Mouse (Mus musculus) embryonic facial prominence, embryonic 14.5 days (tissue): ENCODE results near the gene Kcnip1. TPM values are rescaled to one million over a fixed set of nuclear protein-coding genes. Genes with fewer than 3 reads are reported as not detected.
A peak's percentile ranks its signal among the peaks of the same experiment; 100 is the strongest.

ENCODE experiments used
- ATAC-seq: fragments of 200-750 bp; cut with Nextera tagmentation; 2 replicates; pipeline ENCODE4 v1.8.0; 2017; ENCODE audit warnings: low read depth, moderate number of reproducible peaks, moderate TSS enrichment
- DNase-seq: peaks from one replicate; pipeline ENCODE4 v3.0.0-alpha.2; 2015; ENCODE audit warnings: low spot score
- H3K27ac ChIP-seq: fragments of 300-500 bp; sonication (generic); replicated peaks from 2 replicates; pipeline ENCODE4 v1.5.1; 2014; ENCODE audit warnings: low read depth, mild to moderate bottlenecking, low read length, moderate library complexity
- H3K27me3 ChIP-seq: fragments of 300-500 bp; sonication (generic); replicated peaks from 2 replicates; pipeline ENCODE4 v1.6.1; 2014; ENCODE audit warnings: low read length; ENCODE audit not compliant: control insufficient read depth, insufficient read depth
- H3K36me3 ChIP-seq: fragments of 300-500 bp; sonication (generic); 2 replicates; pipeline ENCODE4 v1.6.1; 2014; ENCODE audit warnings: low read length, mixed read lengths; ENCODE audit not compliant: control insufficient read depth, insufficient read depth
- H3K4me1 ChIP-seq: fragments of 300-500 bp; sonication (generic); 2 replicates; pipeline ENCODE4 v1.6.1; 2014; ENCODE audit warnings: antibody characterized with exemption, low read length; ENCODE audit not compliant: control insufficient read depth, insufficient read depth
- H3K4me2 ChIP-seq: fragments of 300-500 bp; sonication (generic); 2 replicates; pipeline ENCODE4 v1.6.1; 2014; ENCODE audit warnings: low read depth, mild to moderate bottlenecking, low read length, moderate library complexity, mixed read lengths
- H3K4me3 ChIP-seq: fragments of 300-500 bp; sonication (generic); 2 replicates; pipeline ENCODE4 v1.5.1; 2014; ENCODE audit warnings: low read depth, mild to moderate bottlenecking, low read length
- H3K9ac ChIP-seq: fragments of 300-500 bp; sonication (generic); 2 replicates; pipeline ENCODE4 v1.6.1; 2014; ENCODE audit warnings: low read depth, mild to moderate bottlenecking, low read length, moderate library complexity, mixed read lengths
- H3K9me3 ChIP-seq: fragments of 300-500 bp; sonication (generic); 2 replicates; pipeline ENCODE4 v1.6.1; 2016; ENCODE audit warnings: low read length; ENCODE audit not compliant: control insufficient read depth
- WGBS: fragments of 180-500 bp; shearing (Covaris S2); extraction: QIAGEN DNeasy Blood & Tissue Kit; methylation state at CpG from one replicate; pipeline ENCODE4 v1.1.7; 2014; 5-methylcytosine and 5-hydroxymethylcytosine counted together
- polyA plus RNA-seq: library from polyadenylated mRNA; unstranded; fragments of >200 nt; fragmentation: Nextera tagmentation; extraction: Ambion mirVana; gene quantifications from 2 replicates; pipeline ENCODE4 v1.2.1, GENCODE M21; 2014

The Kcnip1 gene
- polyA plus RNA-seq, 1 experiment from 2014 or later: 5.0 TPM

GRCm38 (mm10) chr11:33680151-33680550 is 312.8 kb downstream of the Kcnip1 start:
- Histone ChIP-seq H3K27ac (no peak overlapping the region), H3K36me3 (no peaks in the 10 kb centered on the region), H3K4me3 (no peak overlapping the region), H3K4me2 (0 out of 2 replicates have a peak overlapping the region, but pooled peaks have one; percentile 7), H3K9ac (no peak overlapping the region), H3K27me3 (peaks cover 13% of the 10 kb centered on the region), H3K9me3 (no peaks in the 10 kb centered on the region), H3K4me1 (no peaks in the 10 kb centered on the region)
- ATAC-seq (no peak), DNase-seq (peak; percentile 70)
- WGBS: 4% methylated on average over 15 of the region's 15 CpGs

DNA sequence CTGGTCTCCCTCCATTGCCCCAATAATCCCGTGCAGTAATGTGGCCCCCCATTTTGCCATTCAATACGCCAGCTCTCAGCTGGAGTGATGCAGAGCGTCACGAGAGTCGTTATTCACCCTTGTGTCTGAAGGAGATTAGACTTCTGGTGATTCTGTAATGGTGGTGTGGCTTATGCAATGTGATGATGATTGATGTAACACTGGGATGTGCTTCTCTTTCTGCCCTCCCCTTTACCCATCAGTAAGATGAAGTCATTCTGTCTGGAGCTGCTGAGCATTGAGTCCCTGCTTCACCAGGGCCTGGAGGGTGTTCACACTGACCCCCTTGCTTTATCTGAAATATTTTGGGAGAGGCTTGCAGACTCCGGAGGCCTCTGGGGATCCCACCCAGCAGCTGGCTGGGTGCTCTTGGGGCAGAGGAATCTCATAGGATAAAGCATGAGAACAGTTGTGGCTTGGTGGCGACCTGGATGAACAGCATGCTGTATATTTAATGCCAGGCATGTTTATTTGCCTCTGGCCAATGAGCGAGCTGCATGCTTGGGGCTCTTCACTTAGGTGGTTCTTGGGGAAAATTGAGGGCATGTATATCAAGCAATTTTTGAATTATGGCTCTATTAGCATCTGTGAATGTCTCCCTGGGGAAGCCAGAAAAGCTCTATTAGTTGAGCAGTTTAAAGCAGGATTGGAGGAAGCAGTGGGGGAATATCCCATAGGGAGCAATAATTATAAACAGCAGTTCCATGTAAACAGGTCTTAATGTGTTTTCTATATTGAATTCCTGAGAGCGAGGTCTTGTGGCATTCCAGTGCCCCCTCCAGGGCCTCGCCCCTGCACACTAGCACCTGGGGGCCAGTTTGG is 322.6 kb downstream of the Kcnip1 start:
- Histone ChIP-seq H3K4me1 (no peaks in the 10 kb centered on the region), H3K36me3 (no peaks in the 10 kb centered on the region), H3K27ac (no peak overlapping the region), H3K4me3 (no peak overlapping the region), H3K27me3 (no peaks in the 10 kb centered on the region), H3K9me3 (no peaks in the 10 kb centered on the region), H3K9ac (no peak overlapping the region), H3K4me2 (no peak overlapping the region)
- 65% methylated on average over 10 of the region's 10 CpGs for WGBS
- DNase-seq (no peak), ATAC-seq (no peak)

DNA sequence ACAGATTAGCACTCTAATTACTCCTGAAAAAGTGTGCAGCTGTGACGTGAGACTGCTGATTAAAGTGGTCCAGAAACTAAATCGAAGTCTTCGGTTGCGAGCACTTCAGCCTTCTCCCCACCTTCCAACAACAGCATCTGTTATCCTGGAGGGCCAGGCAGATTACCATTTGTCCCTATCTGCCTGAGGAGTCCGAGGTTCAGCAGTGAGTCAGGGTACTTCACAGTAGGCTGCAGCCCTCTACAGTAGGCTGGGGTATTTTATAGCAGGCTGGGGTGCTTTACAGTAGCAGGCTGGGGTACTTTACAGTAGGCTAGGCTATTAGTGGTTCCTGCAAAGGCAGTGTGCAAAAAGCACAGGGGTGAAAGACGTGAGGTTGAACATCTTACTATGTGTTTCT is 324.6 kb downstream of the Kcnip1 start:
- H3K9ac ChIP-seq: no peak overlapping the region; the same call in 1 of the 2 replicates
- H3K36me3 ChIP-seq: no peaks in the 10 kb centered on the region
- no peak overlapping the region for H3K27ac ChIP-seq
- no peak for ATAC-seq
- H3K4me1 ChIP-seq: no peaks in the 10 kb centered on the region
- H3K27me3 ChIP-seq: no peaks in the 10 kb centered on the region
- no peak overlapping the region for H3K4me2 ChIP-seq
- no peak for DNase-seq
- WGBS: 63% methylated on average over 6 of the region's 6 CpGs
- no peaks in the 10 kb centered on the region for H3K9me3 ChIP-seq
- H3K4me3 ChIP-seq: no peak overlapping the region

DNA sequence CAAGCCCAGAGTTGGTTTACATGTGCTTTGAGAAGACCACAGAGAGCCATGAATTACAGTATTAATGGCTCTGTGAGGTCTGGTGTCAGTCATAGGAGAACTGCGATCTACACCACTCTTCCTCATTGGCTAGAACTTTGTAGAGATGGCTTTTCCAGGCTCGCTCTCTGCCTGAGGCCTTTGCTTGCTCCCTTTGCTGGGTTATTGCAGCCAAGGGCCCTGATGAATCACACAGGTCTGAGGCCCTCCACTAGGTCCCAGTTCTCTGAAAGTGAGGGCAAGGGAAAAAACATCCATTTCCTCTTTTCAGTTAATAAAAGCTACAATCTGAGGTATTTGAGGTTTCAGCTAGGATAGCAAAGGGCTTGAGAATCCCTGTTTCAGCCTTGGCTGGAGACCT is 329.4 kb downstream of the Kcnip1 start:
- WGBS: 75% methylated on average over 2 of the region's 2 CpGs
- ATAC-seq (no peak), DNase-seq (no peak)
- Histone ChIP-seq H3K36me3 (no peaks in the 10 kb centered on the region), H3K4me3 (no peak overlapping the region), H3K27ac (no peak overlapping the region), H3K9me3 (no peaks in the 10 kb centered on the region), H3K4me2 (no peak overlapping the region), H3K27me3 (no peaks in the 10 kb centered on the region), H3K4me1 (no peaks in the 10 kb centered on the region), H3K9ac (no peak overlapping the region)

DNA sequence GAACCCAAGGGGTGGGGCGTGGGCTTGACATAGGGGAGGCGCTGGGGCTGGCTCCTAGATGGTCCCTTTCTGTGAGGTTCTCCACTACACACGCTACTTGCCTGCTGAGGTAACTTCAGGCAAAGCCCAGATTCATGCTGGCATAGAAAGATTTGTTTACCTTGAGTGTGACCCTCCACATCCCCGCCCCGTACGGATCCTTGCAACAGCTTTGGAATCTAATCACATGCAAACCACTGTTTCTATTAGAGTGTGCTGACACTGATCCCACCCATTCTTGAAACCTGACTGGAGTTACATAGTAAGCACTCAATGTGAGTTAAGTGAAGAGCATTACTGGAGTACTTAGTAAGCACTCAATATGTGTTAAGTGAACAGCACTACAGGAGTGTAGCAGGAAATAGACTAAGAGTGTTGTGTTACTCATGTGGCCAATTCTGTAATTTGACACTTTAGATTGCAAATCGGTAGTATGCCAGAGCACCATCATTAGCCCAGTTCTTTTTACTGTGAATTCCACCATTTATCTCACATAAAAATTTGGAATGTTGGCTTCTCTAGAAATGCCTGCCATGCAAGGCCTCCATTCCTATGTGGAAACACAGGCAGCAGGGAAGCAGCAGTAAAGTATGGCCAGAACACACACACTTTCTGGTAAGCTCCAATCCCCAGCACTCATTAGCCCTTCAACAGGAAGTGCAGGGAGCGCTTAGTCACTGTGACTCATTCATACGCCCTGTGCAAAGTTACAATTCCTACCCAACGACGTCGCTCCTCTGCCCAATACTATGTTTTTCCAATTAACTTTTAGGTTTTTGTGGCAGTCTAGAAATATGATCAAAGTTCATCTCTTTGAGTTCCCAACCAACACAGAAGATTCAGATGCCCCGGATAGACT is 332.7 kb downstream of the Kcnip1 start:
- H3K36me3 ChIP-seq: no peaks in the 10 kb centered on the region
- H3K4me2 ChIP-seq: no peak overlapping the region
- 63% methylated on average over 13 of the region's 13 CpGs for WGBS
- H3K9ac ChIP-seq: no peak overlapping the region
- no peaks in the 10 kb centered on the region for H3K4me1 ChIP-seq
- DNase-seq: no peak
- H3K27me3 ChIP-seq: no peaks in the 10 kb centered on the region
- no peak overlapping the region for H3K27ac ChIP-seq
- H3K4me3 ChIP-seq: no peak overlapping the region
- no peaks in the 10 kb centered on the region for H3K9me3 ChIP-seq
- no peak for ATAC-seq

DNA sequence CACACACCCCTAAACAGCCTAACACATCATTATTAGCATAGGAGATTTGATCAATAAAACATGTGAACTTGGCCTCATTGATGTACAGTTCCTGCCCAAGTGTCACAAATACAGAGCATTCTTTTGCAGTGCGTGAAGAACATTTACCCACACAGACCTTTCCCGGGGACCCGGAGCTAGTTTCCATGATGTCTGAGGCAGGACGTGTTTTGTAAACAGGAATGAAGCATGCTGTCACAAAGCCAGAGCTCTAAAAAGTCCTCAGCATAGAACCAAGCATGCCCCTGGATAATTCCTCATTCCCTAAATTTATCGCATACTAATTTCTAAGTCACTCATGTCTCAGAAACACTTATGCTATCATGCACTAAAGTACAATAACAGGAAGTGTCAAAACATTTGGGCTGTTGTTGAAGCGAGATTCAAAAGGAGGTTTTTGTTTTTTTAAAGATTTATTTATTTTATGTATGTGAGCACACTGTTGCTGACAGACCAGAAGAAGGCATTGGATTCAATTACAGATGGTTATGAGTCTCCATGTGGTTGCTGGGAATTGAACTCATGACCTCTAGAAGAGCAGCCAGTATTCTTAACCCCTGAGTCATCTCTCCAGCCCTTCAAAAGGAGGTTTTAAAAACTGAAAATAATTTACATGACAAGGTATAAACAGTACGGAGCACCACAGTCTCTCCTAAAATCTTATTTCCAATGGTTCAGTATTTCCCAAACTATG is 336.9 kb downstream of the Kcnip1 start:
- H3K27me3 ChIP-seq: no peaks in the 10 kb centered on the region
- H3K36me3 ChIP-seq: no peaks in the 10 kb centered on the region
- DNase-seq (peak; percentile 21), ATAC-seq (no peak)
- no peaks in the 10 kb centered on the region for H3K4me1 ChIP-seq
- H3K9ac ChIP-seq: no peak overlapping the region
- no peak overlapping the region for H3K4me2 ChIP-seq
- no peak overlapping the region for H3K4me3 ChIP-seq
- H3K9me3 ChIP-seq: no peaks in the 10 kb centered on the region
- WGBS: 64% methylated on average over 7 of the region's 7 CpGs
- H3K27ac ChIP-seq: no peak overlapping the region

DNA sequence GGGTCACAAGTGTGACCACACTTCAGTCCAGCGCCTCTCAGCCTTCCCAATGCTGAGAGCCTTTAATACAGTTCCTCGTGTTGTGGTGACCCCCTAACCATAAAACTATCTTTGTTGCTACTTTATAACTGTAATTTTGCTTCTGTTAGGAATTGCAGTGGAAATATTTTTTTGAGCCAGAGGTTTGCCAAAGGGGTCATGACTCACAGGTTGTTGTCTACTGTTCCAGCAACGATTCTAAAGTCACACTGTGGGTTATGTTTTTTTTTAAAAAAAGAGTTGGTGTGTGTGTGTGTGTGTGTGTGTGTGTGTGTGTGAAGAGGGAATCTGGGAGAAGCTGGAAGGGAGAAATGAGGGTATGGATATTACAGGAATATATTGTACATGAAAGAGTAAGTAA is 337.7 kb downstream of the Kcnip1 start:
- H3K4me3 ChIP-seq: no peak overlapping the region
- 72% methylated on average over 3 of the region's 3 CpGs for WGBS

DNA sequence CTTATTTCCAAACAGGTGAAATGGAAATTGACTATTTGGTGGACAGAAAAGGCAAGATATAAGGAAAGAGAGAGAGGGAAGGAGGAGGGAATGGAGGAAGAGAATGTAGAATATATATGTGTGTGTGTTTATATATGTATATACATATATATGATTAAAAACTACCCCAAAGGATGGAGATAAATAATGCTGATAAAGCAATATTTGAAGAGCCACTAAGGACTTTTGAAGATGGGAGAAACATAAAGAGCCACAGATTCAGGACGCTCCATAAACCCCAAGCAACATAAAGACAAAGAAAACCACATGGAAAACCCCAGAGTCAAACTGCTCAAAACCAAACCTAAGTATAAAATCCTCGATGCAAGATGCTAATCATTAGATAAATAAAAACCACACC is 338.5 kb downstream of the Kcnip1 start:
- H3K27ac ChIP-seq: no peak overlapping the region
- ATAC-seq (no peak), DNase-seq (no peak)
- WGBS: 66% methylated on average over 2 of the region's 2 CpGs
- H3K36me3 ChIP-seq: no peaks in the 10 kb centered on the region
- H3K4me2 ChIP-seq: no peak overlapping the region
- H3K27me3 ChIP-seq: no peaks in the 10 kb centered on the region
- no peaks in the 10 kb centered on the region for H3K9me3 ChIP-seq
- no peak overlapping the region for H3K4me3 ChIP-seq
- no peaks in the 10 kb centered on the region for H3K4me1 ChIP-seq
- H3K9ac ChIP-seq: no peak overlapping the region

More for the DNA sequence above, 337.7 kb downstream of the Kcnip1 start:
- H3K36me3 ChIP-seq: no peaks in the 10 kb centered on the region
- no peak overlapping the region for H3K9ac ChIP-seq
- H3K4me1 ChIP-seq: no peaks in the 10 kb centered on the region
- no peak overlapping the region for H3K27ac ChIP-seq
- H3K27me3 ChIP-seq: no peaks in the 10 kb centered on the region
- no peaks in the 10 kb centered on the region for H3K9me3 ChIP-seq
- DNase-seq: no peak
- no peak for ATAC-seq
- H3K4me2 ChIP-seq: no peak overlapping the region
